Mouse (Mus musculus) lung, adult 18-20 months (tissue): Measurements from ENCODE around the gene Asap3.

Experiments
- DNase-seq, 2 experiments: peaks; one replicate each; pipeline ENCODE4 v3.0.0; 2022; ENCODE audit warnings: mixed read lengths in 2 of 2

The Asap3 gene

DNA sequence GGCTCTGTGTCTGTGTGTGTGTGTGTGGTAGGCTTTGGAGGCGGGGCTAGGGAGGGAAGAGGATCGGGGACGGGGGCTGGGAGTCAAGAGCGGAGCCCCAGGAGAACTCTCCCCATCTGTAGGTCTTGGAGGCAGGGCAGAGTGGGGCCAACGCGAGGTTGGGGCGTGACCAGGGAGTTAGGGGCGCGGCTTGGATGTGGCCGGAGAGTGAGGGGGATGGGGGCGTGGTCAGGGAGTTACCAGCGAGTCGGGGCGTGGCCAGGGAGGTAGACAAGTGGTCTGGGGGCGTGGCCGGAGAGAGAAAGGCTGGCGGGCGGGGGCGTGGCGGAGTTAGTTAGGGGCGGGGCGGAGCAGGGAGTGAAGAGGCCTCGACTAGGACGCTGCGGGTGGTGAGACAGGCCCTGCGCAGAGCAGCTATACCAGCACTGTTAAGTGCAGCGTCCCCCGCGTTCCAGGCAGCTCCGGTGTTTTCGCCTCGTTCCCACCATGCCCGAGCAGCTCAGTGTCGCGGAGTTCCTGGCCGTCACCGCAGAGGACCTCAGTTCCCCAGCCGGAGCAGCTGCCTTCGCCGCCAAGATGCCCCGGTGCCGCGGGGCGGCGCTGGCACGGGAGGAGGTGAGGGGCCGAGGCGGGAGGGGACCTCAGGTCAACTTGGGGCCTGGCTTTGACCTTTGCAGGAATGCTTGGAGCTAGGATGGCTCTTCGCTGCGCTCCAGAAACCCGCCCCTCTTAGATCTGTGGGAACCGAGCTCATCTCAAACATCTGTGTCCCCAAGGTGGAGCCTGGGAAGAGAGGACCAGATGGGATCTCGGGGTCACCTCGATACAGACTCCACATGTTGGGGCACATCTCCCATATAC, at the start of gene Asap3:
Gene Asap3, plus strand, starts transcription at position 333 of the 861 bp plus-strand sequence.
- peak; percentile 97 to 98 for DNase-seq

DNA sequence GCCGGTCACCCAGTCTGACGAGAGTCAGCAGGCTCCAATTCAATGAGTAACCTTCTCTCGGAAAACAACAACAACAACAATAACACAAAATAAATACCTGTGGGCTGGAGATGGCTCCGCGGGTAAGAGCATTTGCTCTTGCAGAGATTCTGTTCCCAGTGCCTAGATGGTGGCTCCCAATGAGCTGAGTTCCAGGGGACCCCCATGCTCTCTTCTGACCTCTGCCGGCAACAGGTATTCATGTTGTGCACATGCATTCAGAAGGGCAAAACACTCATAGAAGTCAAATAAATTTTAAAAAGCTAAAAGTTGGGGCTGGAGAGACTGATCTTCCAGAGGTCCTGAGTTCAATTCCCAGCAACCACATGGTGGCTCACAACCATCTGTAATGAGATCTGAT, 47.7 kb upstream of the Asap3 start:
- no peak for DNase-seq

DNA sequence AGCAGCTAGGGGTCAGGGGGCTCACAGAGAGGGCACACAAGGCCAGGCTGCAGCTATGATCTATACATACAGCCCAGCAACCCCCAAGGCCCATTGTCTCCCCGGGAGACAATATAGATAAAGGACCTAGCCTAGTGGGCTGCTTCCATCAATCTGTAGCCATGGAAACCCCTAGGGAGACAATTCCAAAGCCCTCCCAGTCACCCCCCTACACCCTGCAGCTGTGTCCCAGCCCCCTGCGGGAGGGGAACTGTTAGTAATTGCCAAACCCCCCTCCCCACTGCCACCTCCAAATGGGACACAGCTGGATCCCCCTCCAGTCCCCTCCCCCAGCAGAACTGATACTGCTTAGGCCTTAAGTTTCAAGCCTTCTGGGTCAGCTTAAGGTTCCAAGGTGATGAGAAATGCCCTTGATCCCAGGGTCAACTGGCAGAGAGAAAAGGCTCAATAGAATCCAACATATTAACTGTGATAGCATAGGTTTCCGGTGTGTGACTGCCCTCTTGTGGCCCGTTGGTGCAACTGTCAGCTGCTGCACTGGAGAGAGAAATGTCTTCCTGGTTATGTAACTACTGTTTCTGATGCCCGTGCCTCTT, 46.3 kb upstream of the Asap3 start:
- DNase-seq = peak; percentile 73 to 77

DNA sequence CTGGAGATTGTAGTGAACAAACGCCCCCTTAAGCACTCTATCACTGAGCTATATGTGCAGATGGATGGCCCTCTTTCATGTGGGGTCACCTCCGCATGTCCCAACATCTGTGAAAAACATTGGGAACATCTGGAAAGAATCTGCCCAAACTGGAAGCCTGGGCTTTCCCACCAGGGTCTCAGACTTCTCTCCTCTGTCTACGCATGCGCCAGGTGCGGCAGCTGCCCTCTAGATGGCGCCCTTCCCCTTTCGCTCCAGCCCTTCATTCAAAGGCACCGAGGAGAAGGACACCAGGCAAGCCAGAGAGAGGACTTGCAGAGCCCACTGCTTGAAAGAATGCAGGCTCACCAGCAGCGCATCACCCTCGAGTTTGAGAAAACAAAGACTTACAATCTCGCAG, 42.7 kb upstream of the Asap3 start:
- peak; percentile 83 to 86 for DNase-seq

DNA sequence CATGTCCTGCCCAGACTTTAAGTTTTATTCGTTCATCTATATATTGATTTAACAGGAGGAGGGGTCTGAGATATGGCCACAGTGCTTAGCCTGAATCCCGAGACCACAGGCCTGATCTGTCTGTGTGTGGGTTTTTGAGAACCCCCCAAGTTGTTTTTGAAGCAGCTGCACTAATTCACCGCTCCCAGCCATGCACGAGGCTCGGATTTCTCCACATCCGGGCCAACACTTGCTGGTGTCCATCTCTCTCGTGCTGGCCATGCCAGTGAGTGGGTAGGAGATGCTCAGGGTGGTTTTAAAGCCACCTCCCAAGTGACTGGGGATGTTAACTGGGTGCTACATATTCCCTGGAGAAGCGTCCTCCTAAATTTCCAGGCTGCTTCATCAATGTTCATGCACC, 41.2 kb upstream of the Asap3 start:
- no peak for DNase-seq

DNA sequence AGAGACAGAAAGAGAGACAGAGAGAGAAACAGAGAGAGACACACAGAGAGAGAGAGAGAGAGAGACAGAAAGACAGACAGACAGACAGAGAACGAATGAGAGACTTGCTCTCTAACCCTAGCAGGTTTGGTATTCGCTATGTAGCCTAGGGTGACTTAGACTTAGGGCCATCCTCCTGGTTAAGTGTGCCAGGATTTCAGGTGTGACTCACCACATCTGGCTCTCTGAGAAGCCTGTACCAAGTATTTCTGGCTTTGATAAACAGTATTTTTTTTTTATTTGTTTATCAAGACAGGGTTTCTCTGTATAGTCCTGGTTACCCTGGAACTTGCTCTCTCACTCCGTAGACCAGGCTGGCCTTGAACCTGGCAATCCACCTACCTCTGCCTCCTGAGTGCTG, 38.5 kb upstream of the Asap3 start:
- DNase-seq = no peak

DNA sequence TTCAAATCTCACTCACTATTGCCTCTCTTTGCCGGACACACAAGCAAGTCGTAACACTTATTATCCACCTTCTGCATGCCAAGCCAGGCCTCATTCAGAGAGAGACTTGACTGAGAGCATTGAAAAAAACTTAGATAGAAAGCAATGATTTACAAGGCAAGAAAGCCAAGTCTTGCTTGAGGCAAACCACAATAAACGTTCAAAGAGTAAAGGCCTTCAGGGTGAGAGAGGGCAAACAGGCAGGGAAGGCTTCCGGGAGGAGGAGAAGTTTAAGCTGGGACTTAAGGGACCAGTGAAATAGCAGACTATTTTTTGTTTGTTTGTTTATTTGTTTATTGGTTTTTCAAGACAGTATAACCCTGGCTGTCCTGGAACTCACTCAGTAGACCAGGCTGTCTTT, 35.8 kb upstream of the Asap3 start:
- no peak for DNase-seq

DNA sequence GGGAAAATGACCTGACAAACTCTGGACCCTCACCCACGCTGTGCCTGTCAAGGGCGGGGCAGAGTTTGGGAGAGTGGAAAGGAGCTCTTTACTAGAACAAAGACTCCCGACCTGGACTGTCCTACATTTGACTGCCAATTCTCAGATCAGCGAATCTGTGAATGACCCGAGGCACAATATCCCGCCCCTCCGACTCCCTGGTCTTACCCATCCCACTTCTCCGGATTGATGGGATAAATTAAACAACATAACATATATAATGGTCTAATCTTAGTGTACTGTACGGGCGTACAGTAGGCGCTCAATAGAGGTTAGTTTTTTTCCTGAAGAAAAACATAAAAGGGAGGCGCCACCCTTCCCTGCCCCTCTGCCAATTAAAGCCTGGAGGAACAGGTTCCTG, 34.7 kb upstream of the Asap3 start:
- no peak for DNase-seq

DNA sequence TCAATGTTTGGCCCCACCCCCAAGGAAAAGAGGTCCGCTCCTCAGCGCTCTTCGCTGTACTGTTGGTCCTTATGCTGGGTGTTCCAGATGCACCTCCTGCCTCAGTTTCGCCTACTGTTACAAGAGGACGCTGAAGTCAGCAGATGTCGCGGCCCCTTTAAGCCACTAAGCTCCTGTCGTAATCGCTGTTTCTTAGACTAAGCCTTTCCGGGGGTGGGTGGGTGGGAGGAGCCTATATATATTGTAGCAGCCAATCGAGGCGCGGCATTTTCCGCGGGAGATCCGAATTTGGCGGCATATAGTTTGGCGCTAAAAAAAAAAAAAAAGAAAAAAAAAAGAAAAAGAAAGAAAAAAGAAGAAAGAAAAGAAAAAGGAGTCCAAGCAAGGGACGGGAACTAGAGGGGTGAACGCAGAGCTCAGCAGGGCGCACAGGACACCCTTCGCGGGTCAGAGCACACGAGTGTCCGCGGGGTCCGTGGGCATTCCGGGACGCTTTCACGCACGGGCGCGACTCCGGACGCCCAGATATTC, 34.1 kb upstream of the Asap3 start, which contains the start of gene E2f2:
Gene E2f2, plus strand, starts transcription at position 384 of the 531 bp plus-strand sequence.
- peak; percentile 67 to 72 for DNase-seq

DNA sequence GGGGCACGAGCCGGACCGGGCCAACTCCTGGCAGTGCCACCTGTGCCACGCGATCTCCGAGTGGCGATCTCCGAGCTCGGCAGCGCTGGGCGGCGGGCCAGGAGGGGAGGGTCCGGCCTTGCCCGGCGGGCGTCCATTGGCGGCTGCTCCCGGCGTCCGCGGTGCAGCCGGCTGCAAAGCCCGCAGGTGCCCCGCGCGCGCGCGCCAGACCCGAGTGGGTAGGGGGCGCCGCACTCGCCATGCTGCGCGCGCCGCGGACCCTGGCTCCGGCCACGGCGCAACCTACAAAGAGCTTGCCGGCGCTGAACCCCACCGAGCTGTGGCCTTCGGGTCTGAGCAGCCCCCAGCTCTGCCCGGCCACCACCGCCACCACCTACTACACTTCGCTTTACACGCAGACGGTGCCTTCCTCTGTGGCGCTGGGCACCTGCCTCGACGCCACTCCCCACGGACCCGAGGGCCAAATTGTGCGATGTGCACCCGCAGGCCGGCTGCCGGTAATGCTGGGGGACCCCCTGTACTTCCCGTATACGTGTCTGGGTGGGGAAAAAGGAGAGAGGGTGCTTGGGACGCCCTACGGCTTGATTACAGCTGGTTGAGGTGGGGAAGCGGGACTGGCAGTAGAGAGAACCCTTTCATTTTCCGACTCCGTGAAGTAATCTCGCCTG, 33.5 kb upstream of the Asap3 start:
- DNase-seq = peak; percentile 63 to 78

DNA sequence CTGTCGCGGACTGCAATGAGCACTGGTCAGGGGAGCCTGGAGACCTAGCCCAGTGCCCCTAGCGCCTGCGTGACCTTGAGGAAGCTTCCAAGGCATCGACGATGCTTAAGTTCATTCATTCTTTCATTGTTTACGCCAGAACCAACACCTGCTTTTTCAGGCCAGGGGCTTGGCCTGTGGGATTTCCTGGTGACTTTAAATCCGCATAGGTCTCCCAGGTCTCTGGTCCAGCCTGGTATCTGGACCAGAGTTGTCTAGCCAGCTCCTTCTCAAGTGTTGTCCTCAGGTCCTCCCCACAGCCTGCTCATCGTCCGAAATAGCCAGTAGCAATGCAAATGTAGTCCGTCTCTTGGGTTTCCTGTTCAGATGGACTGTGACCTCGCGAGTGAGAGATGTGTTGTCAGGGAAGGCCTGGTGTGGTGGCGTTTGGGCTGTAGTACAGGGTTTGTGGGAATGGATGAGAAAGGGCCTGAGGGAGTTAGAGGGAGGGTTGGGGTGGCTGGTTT, 32.9 kb upstream of the Asap3 start:
- no peak for DNase-seq

DNA sequence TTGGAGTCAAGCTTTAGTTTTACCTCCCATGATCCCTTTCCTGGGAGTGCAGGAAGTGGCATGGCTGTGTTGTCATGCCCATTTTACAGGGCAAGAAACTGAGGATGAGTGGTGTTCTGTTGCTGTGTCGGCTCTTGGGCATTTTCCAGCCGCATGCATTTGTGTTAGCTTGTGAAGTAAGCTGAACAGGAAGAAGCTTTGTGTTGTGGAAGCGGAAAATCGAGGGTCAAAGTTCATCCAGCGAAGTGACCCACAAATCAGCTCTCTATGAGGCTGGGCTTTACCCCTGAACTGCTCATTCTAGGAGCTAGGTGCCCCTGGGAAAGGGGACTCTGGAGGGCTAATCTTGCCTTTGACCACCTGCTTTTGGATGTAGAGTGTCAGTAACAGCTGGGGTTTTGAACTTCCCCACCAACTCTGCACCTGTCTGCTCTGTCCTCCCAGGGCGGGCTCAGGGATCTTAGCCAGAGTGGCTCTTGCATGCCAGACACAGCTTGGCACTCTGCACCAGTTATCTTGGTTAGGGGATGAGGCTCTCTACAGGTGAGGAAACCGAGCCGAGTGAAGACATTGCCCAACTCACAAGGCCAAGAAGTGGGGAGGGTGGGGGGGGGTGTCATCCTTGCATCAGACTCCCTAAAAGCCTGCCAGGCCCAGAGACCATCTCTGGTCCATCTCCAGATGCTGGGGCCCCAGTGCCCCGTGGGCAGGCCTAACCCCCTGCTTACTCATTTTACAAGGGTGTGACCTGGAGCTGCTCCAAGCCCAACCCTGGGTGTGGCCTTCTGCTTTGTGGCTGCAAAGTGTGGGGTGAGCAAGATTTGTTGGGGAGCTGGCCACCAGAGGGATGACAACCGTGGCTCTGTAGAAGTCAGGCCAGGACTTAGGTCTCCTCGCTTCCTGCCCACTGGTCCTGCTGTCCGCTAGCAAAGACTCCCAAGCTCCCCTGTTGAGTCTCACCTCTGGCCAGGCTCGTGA, 31.7 kb upstream of the Asap3 start:
- DNase-seq = peak; percentile 73 to 74

DNA sequence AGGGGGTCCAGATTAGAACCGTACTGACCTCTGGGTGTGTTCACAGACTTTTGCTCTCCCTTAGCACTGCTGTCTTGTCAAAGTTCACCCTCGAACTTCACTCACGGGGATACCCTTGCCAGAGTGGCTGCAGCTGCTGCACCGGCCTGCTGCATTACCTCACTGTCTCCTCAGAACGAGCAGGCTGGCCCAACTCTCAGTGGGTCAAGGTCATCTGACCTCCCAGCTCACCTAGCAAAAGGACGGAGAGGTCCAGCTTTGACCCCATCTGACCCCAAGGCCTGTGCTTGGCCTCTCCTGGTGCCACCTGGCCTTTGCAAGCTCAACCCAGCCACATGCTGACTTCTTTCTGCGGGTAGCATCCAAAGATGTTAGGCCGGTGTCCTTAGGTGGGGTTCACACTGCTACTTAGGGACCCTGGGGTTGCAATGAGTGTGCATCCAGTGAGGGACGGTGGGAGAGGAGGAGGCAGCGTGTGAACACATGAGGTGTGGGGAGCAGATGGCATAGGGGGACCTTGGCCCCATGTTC, 30.1 kb upstream of the Asap3 start:
- DNase-seq = no peak

DNA sequence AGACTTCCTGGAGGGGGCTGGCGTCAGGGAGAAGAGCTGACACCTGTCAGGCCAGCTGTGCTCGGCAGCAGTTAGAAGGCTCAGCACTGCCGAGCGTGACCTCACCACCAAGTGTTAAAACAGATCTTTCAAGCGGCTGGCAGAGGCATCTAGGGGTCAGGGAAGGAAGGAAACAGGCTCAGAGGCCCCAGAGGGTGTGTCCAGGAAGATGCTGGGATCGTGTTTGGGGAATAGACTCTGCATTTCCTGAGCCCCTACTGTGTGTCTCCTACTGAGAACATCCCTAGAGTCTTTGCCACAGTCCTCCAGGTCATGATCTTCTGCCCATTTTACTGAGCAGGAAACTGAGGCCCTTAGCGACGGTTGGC, 28.9 kb upstream of the Asap3 start:
- peak in 1 of 2 experiments; percentile 56 for DNase-seq

DNA sequence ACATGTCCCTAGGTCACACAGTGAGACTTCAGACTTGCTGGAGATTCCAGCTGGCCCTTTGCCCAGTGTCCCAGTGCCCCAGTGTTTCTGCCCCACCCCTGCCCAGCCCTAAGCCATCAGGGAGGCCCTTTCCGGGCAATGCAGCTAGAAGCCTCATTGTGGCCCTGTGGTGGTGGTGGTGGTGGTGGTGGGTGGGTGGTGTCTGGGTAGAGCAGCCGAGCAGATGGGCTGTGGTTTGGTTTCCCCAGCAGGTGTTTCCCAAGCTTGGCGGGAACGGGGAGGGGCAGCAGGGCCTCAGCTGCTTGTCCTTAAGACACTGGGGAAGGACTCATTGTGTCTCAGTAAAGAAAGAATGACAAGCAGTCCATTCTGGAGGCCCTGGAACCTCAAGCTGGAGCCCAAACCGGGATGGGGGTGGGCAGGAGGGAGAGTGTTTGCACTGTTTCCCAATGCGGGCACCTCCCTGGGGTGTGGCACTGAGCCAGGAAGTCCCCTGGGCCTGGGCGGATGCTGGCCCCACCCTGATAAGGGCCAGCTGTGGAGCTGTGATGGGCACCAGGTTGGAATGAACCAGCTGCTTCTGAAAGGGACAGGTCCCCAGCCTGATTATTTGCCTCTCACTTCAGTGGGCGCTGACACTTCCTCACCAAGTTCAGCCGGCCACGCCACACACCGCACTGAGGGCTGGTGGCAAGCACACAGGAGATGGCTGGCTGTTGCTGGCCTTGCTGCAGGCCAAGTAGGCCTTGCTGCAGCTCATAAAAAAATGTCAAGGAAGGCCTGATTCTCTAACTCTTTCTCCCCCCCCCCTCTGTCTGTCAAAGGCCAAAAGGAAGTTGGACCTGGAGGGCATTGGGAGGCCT, 28.3 kb upstream of the Asap3 start:
- DNase-seq = peak; percentile 81 to 88

DNA sequence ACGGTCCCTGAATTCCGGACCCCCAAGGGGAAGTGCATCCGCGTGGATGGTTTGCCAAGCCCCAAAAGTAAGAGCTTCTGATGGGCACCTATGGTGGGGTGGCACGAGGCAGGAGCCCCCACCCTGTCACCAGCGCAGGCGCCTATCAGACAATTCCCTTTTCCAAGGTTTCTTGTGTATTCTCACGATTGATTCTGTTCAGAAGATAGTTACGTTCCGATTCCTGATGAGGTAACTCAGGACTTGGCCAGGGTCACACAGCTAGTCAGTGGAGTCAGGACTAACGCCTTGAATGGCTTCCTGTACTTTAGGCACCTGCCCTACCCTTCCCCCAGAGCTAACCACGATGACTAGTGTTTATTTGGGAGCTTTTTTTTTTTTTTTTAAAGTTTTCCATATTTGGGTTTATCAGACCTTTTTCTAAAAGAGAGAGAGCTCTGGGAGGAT, 27.7 kb upstream of the Asap3 start:
- no peak for DNase-seq

DNA sequence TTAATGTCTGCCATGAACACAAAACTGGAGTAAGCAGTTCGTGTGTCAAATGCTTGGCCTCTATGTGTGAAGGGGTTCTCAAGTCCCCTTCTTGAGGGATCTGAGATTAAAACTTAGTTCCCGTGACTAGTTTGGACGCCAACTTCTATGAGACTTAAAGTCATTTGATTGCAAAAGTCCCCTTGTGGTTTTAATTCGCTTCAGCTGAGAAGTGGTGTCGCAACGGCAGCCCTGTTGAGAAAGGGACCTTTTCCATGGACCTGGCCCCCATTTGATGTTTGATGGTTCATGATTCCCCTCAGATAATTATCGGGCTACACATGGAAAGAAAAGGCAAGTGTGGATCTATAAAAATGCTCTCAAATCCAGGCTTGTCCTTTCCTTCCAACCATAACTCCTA, 26.7 kb upstream of the Asap3 start:
- peak; percentile 77 to 84 for DNase-seq

DNA sequence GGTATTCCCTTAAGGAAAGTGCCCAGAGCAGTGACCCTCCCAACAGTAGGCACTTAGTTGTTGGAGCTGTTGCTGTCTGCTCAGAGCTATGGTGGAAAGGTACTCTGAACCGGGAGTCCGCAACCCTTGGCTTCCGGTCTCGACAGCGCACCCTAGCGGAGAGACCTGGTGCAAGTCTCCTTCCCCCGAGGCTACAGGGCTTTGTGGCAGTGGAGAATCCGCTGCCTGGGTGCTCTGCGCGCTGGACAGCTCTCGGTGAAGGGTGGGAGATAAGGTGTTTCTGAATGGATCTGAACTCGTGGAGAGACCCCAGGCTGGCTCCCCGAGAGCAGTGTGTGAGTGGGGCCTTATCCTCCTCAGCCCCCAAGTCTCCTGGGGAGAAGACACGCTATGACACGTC, 26.2 kb upstream of the Asap3 start:
- peak; percentile 89 to 93 for DNase-seq

DNA sequence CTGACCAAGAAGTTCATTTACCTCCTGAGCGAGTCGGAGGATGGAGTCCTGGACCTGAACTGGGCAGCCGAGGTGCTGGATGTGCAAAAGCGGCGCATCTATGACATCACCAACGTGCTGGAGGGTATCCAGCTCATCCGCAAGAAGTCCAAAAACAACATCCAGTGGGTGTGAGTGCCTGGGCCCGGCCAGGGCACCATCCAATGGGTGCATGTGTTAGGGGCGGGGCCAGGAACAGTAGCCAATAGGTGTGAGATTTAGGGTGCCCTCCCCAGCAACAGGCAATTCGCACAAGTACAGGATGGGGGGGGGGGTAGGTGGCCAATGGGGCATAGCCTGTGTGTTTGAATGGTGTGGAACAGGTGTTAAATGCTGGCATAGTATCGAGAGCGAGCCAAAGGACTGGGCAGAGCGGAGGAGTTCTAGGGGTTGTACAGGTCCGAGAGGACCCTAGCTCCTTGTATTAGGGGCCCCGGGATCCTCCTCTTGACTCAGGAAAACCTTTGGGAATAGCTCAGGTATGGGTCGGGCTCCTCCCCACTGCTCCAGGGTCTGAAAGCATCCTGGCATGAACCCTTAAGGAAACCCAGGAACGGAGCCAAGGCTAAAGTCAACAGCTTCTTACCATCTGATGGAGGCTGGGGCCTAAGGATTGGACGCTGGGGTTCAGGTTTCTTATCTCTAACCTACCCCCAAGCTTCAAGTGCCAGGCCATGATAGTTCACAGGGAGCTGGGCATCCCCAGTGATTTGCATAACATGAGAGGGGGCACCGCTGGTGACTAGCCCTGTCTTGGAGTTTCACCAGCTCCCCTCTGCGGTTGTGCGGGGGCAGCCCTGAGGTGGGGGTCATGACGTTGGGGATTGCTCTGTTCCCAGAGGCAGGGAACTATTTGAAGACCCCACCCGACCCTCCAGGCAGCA, 25.5 kb upstream of the Asap3 start:
- DNase-seq = peak; percentile 94 to 95

DNA sequence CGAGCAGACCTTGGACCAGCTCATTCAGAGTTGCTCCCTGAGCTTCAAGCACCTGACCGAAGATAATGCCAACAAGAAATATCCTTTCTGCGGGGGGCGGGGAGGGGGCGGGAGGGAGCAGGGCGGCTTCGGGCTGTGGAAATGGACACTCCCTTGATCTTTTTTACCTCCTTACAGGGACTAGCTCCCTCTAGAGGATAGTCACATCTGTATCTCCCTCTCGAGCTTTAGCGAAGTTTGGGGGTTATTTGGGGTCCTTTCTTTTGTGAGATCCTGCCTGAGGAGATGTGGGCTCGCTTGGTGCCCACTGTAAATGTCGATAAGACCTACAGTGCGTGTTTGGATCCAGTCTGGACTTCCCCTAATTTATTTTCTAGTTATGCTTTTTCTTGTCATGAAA, 24.8 kb upstream of the Asap3 start:
- no peak for DNase-seq
